Mouse (Mus musculus): ENCODE data around the gene Islr2.
"Not testable (repeated sequence)": the region's sequence is repeated elsewhere in the genome, so short reads cannot be mapped to it uniquely, and the experiment has no call there.

The Islr2 gene

GRCm38 (mm10) chr9:58203516-58204447 is at the start of gene Islr2, which contains the start of gene Islr:
Gene Islr2 (minus strand): TSS chr9:58204319.
Gene Islr (minus strand): TSS chr9:58204306.
- DNase-seq: peak; percentile 28 to 36

- DNase-seq: not testable (repeated sequence)
Observed at GRCm38 (mm10) chr9:58253805-58254122, 49.6 kb upstream of the Islr2 start.

- peak; percentile 93 to 94 for DNase-seq
Observed at GRCm38 (mm10) chr9:58253033-58253804, 49.1 kb upstream of the Islr2 start, which contains the start of gene Stoml1. Gene Stoml1 (plus strand): TSS chr9:58253164.

GRCm38 (mm10) chr9:58250730-58251129 is 46.6 kb upstream of the Islr2 start:
- DNase-seq: not testable (repeated sequence)

GRCm38 (mm10) chr9:58250322-58250721 is 46.2 kb upstream of the Islr2 start:
- no peak for DNase-seq

- peak; percentile 66 to 75 for DNase-seq
Observed at GRCm38 (mm10) chr9:58249592-58250192, 45.6 kb upstream of the Islr2 start, which contains the start of gene Pml. Gene Pml (minus strand): TSS chr9:58249786.

GRCm38 (mm10) chr9:58248746-58249413 is 44.8 kb upstream of the Islr2 start:
- DNase-seq: peak in 1 of 2 experiments; percentile 8

GRCm38 (mm10) chr9:58247064-58247759 is 43.1 kb upstream of the Islr2 start:
- DNase-seq: peak; percentile 83 to 84

- no peak for DNase-seq
Observed at GRCm38 (mm10) chr9:58246083-58246591, 42.0 kb upstream of the Islr2 start.

GRCm38 (mm10) chr9:58243696-58244095 is 39.6 kb upstream of the Islr2 start:
- DNase-seq: no peak

- no peak for DNase-seq
Observed at GRCm38 (mm10) chr9:58242696-58243095, 38.6 kb upstream of the Islr2 start.

- peak; percentile 37 to 49 for DNase-seq
Observed at GRCm38 (mm10) chr9:58241780-58242485, 37.8 kb upstream of the Islr2 start.

- DNase-seq: no peak
Observed at GRCm38 (mm10) chr9:58234502-58235015, 30.4 kb upstream of the Islr2 start.

- no peak for DNase-seq
Observed at GRCm38 (mm10) chr9:58232374-58232773, 28.3 kb upstream of the Islr2 start.

GRCm38 (mm10) chr9:58231746-58232145 is 27.6 kb upstream of the Islr2 start:
- DNase-seq: no peak

GRCm38 (mm10) chr9:58228777-58229466 is 24.8 kb upstream of the Islr2 start:
- no peak for DNase-seq

GRCm38 (mm10) chr9:58225915-58226913 is 22.1 kb upstream of the Islr2 start:
- DNase-seq: peak; percentile 38 to 56

GRCm38 (mm10) chr9:58224356-58224755 is 20.2 kb upstream of the Islr2 start:
- no peak for DNase-seq
